In genomic region chr19:23006517-23007273, GRCm38 (mm10) we compare ENCODE assay signal across 8 mouse cellular contexts.
A peak's percentile ranks its signal among the peaks of the same experiment; 100 is the strongest.
DNase-seq lines count a peak whose midpoint lies in the region; ATAC-seq and TF ChIP-seq lines count a peak whose summit lies in the region.

No protein-coding gene starts in this region.

- H3K4me2 ChIP-seq in hindbrain, postnatal 0 days (ENCODE audit: low read depth, low read length) = no peak overlapping the region

- no peaks in the 10 kb centered on the region for H3K79me3 ChIP-seq in C2C12 (ENCODE audit: low read depth)

- no peaks in the 10 kb centered on the region for H3K36me3 ChIP-seq in C2C12 (ENCODE audit: control insufficient read depth, insufficient read depth)
- H3K36me3 ChIP-seq in hindbrain, postnatal 0 days (ENCODE audit: insufficient read depth, low read length) = no peaks in the 10 kb centered on the region

- no peaks in the 10 kb centered on the region for H3K4me1 ChIP-seq in hindbrain, postnatal 0 days (ENCODE audit: insufficient read depth, low read length)

- intact Hi-C loops in left cerebral cortex, adult 2 months (cut with DNase I) = loop anchor here (2.0 kb wide), 1 partner anchor 128 kb away; no protein-coding TSS in a partner anchor

- H3K4me3 ChIP-seq in left cerebral cortex, adult 2 months = no peak overlapping the region
- no peak overlapping the region for H3K4me3 ChIP-seq in C2C12 (ENCODE audit: insufficient read depth, poor library complexity, severe bottlenecking)
- H3K4me3 ChIP-seq in hindbrain, postnatal 0 days (ENCODE audit: low read length) = no peak overlapping the region

- no peaks in the 10 kb centered on the region for H3K79me2 ChIP-seq in C2C12 (ENCODE audit: control insufficient read depth, insufficient read depth)

- H3K27me3 ChIP-seq in C2C12 (ENCODE audit: control insufficient read depth, insufficient read depth, insufficient read length) = no peaks in the 10 kb centered on the region
- no peaks in the 10 kb centered on the region for H3K27me3 ChIP-seq in hindbrain, postnatal 0 days (ENCODE audit: insufficient read depth, low read length)

- peak in 1 of 2 experiments; percentile 32 for DNase-seq in left cerebral cortex, adult 2 months (ENCODE audit: extremely low spot score in 1 of 2, low spot score in 2 of 2)
- no peak for DNase-seq in left cerebral cortex, adult 11 months (ENCODE audit: low spot score)
- peak; percentile 46 to 77 for DNase-seq in adrenal gland, adult (ENCODE audit: inconsistent age in 2 of 2, low spot score in 1 of 2)
- peak; percentile 18 for DNase-seq in embryo, embryonic 10.5 days (ENCODE audit: low spot score)
- DNase-seq in hindbrain, postnatal 0 days (ENCODE audit: low spot score) = peak; percentile 71
- DNase-seq in spleen, postnatal 14 days (ENCODE audit: low spot score in 2 of 2) = no peak

- H3K27ac ChIP-seq in left cerebral cortex, adult 2 months = peak overlapping the region; percentile 5; the same call in 1 of the 2 replicates
- no peak overlapping the region for H3K27ac ChIP-seq in hindbrain, postnatal 0 days

- no peak overlapping the region for H3K9ac ChIP-seq in hindbrain, postnatal 0 days (replicated peaks; ENCODE audit: low read length)

- peak; percentile 63 for ATAC-seq in hindbrain, postnatal 0 days
- ATAC-seq in megakaryocyte-erythroid progenitor cell, adult 5-6 weeks (replicated peaks; ENCODE audit: low FRiP score, low TSS enrichment, poor library complexity, severe bottlenecking) = peak; percentile 79

- H3K9me3 ChIP-seq in hindbrain, postnatal 0 days (ENCODE audit: low read length) = no peaks in the 10 kb centered on the region

- WGBS in hindbrain, postnatal 0 days = 48% methylated on average over 11 of the region's 11 CpGs

- peak; percentile 61 for TF ChIP-seq CTCF in left cerebral cortex, adult 2 months (IDR thresholded peaks at IDR 0.05)
- TF ChIP-seq CTCF in C2C12 (IDR thresholded peaks at IDR 0.05; ENCODE audit: control insufficient read depth, insufficient read depth, insufficient read length) = peak; percentile 48
- peak; percentile 75 for TF ChIP-seq CTCF in hindbrain, postnatal 0 days (IDR thresholded peaks at IDR 0.05; ENCODE audit: low read depth)

- H3ac ChIP-seq in C2C12 (ENCODE audit: control insufficient read depth, insufficient read length, low read depth) = no peak overlapping the region

TF ChIP-seq in C2C12, 6 proteins besides CTCF, POLR2A, EP300 and RAD21:
- TF ChIP-seq MYOG (IDR thresholded peaks at IDR 0.05; ENCODE audit: control insufficient read depth, extremely low read depth, insufficient read length) = no peak
- no peak for TF ChIP-seq FOSL1 (IDR thresholded peaks at IDR 0.05; ENCODE audit: insufficient read depth, low read length, poor library complexity, severe bottlenecking)
- no peak for TF ChIP-seq USF1 (IDR thresholded peaks at IDR 0.05; ENCODE audit: low read depth)
- TF ChIP-seq CEBPB (IDR thresholded peaks at IDR 0.05; ENCODE audit: low read depth) = no peak
- TF ChIP-seq MAX (IDR thresholded peaks at IDR 0.05) = no peak
- no peak for TF ChIP-seq MYOD1 (IDR thresholded peaks at IDR 0.05; ENCODE audit: control insufficient read depth, insufficient read length, low read depth)

Comparison
In these comparisons a context has a peak if more than half of its experiments do, and no peak if none do; other contexts are left out.
1. DNase-seq: peak in adrenal gland, adult (2 of 2), embryo, embryonic 10.5 days (single experiment) and hindbrain, postnatal 0 days (single experiment); none in left cerebral cortex, adult 11 months (single experiment) and spleen, postnatal 14 days (0 of 2).
2. Peak in every context shown above with its lines, with median percentiles within 50 percentile points of each other: CTCF ChIP-seq.